Mouse (Mus musculus) retina, postnatal 1 day (tissue): ENCODE data around the gene Slc46a1.

Experiments
- DNase-seq: peaks from one replicate; pipeline ENCODE4 v3.0.0-alpha.2; 2012

The Slc46a1 gene

GRCm38 (mm10) chr11:78505430-78505829 is 39.9 kb downstream of the Slc46a1 start:
- DNase-seq, result no peak

- peak; percentile 43 for DNase-seq
Measured at GRCm38 (mm10) chr11:78509148-78509547, 43.7 kb downstream of the Slc46a1 start.

GRCm38 (mm10) chr11:78512025-78512957 is 46.8 kb downstream of the Slc46a1 start, which contains the start of the genes Tmem199 and Poldip2:
Gene Tmem199, minus strand, starts transcription at chr11:78512172.
Gene Poldip2, plus strand, starts transcription at chr11:78512193.
- DNase-seq, result peak; percentile 97

- DNase-seq, result no peak
Measured at GRCm38 (mm10) chr11:78513106-78513790, 47.8 kb downstream of the Slc46a1 start.

- DNase-seq, result no peak
Measured at GRCm38 (mm10) chr11:78515549-78516325, 50.2 kb downstream of the Slc46a1 start.

- DNase-seq, result no peak
Measured at GRCm38 (mm10) chr11:78518931-78519330, 53.4 kb downstream of the Slc46a1 start.
